Mouse (Mus musculus) kidney, adult 2 months (tissue): ENCODE measurements at regions not wholly inside any gene's neighbourhood (a gene's known extent, or its start where the extent isn't known, plus 50 kb on each side); places are given as distances from the start of the nearest gene placed in this dataset.

Experiments used
- CTCF ChIP-seq: fragments of 200-500 bp; conservative IDR thresholded peaks from 2 replicates; pipeline ENCODE4 v1.5.1; 2011; ENCODE audit warnings: low read depth, mild to moderate bottlenecking, control low read depth, low read length, moderate library complexity, mixed read lengths; ENCODE audit not compliant: insufficient read depth, insufficient read length
- POLR2A ChIP-seq: fragments of 200-500 bp; IDR thresholded peaks from one replicate; pipeline ENCODE4 v1.6.1; 2011; ENCODE audit warnings: low read depth, low read length, control low read depth

DNA sequence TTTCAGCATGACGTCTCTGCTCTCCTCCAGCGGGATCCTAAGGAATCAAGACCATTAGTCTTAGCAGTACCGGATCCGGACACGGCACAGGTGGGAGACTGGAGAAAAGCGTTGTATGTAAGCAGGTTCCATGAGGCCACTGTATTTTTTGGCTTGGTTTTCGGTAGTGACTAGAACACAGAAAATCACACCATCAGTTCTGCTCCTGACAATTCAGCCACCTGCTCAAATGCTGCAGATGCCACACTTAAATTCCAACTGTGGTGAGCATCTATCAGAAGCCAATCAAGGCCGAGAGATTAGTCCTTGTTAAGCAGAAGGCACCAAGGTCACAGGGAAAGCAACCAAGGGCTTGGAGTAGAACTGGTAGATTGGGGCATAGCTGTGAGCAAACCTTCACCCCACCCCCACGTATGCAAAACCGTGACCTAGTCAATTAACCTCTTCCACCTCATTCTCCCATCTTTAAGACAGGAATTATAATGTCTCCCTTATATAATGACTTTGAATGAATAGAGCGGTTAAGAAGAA lies 452.2 kb downstream of the Bnc2 start:
- TF ChIP-seq CTCF, result no peak
- TF ChIP-seq POLR2A, result no peak
